Mouse (Mus musculus) cerebellum, adult 8-10 months (tissue): Measurements from ENCODE around the gene Enthd1.

Source experiments
- DNase-seq: peaks from one replicate; pipeline ENCODE4 v3.0.0; 2022

Gene Enthd1

GRCm38 (mm10) chr15:80572811-80573520 lies 8.0 kb upstream of the Enthd1 start:
- DNase-seq, result no peak

- no peak for DNase-seq
These were observed 7.3 kb upstream of the Enthd1 start, which contains the start of gene Grap2 for GRCm38 (mm10) chr15:80572291-80572690. TSS of gene Grap2 (plus strand) at chr15:80572594.

- DNase-seq, result no peak
These were observed 6.7 kb upstream of the Enthd1 start for GRCm38 (mm10) chr15:80571611-80572010.

GRCm38 (mm10) chr15:80570226-80570625 lies 5.3 kb upstream of the Enthd1 start:
- no peak for DNase-seq

GRCm38 (mm10) chr15:80569205-80569604 lies 4.2 kb upstream of the Enthd1 start:
- DNase-seq, result no peak

- no peak for DNase-seq
These were observed 2.8 kb upstream of the Enthd1 start for GRCm38 (mm10) chr15:80567731-80568130.

- DNase-seq, result no peak
These were observed 2.2 kb upstream of the Enthd1 start for GRCm38 (mm10) chr15:80567139-80567538.

GRCm38 (mm10) chr15:80566696-80567095 lies 1.7 kb upstream of the Enthd1 start:
- DNase-seq, result no peak

- no peak for DNase-seq
These were observed 1.2 kb downstream of the Enthd1 start for GRCm38 (mm10) chr15:80563634-80564208.

- DNase-seq, result no peak
These were observed 2.5 kb downstream of the Enthd1 start for GRCm38 (mm10) chr15:80562446-80562845.

- peak; percentile 42 for DNase-seq
These were observed 4.0 kb downstream of the Enthd1 start for GRCm38 (mm10) chr15:80560646-80561580.

- no peak for DNase-seq
These were observed 5.0 kb downstream of the Enthd1 start for GRCm38 (mm10) chr15:80559978-80560377.

- no peak for DNase-seq
These were observed 5.4 kb downstream of the Enthd1 start for GRCm38 (mm10) chr15:80559534-80559933.

GRCm38 (mm10) chr15:80557745-80558144 lies 7.2 kb downstream of the Enthd1 start:
- DNase-seq, result no peak

- no peak for DNase-seq
These were observed 8.9 kb downstream of the Enthd1 start for GRCm38 (mm10) chr15:80556021-80556420.

GRCm38 (mm10) chr15:80554860-80555822 lies 9.8 kb downstream of the Enthd1 start:
- no peak for DNase-seq

- DNase-seq, result no peak
These were observed 19.5 kb downstream of the Enthd1 start for GRCm38 (mm10) chr15:80545430-80545829.

- DNase-seq, result no peak
These were observed 20.8 kb downstream of the Enthd1 start for GRCm38 (mm10) chr15:80544115-80544514.

GRCm38 (mm10) chr15:80538671-80539340 lies 26.1 kb downstream of the Enthd1 start:
- no peak for DNase-seq

- no peak for DNase-seq
These were observed 26.9 kb downstream of the Enthd1 start for GRCm38 (mm10) chr15:80538075-80538474.

GRCm38 (mm10) chr15:80536051-80536450 lies 28.9 kb downstream of the Enthd1 start:
- no peak for DNase-seq

GRCm38 (mm10) chr15:80533274-80533673 lies 31.7 kb downstream of the Enthd1 start:
- no peak for DNase-seq
